Mouse (Mus musculus) macrophage (primary cell): ENCODE data around the gene Zkscan17. TPM values are rescaled to one million over a fixed set of nuclear protein-coding genes. Genes with fewer than 3 reads are reported as not detected.

Source experiments
- H3K27ac ChIP-seq: fragments of 350-480 bp; formaldehyde crosslinking; 2 replicates; pipeline ENCODE4 v1.9.0; 2021
- H3K36me3 ChIP-seq: fragments of 350-480 bp; formaldehyde crosslinking; 2 replicates; pipeline ENCODE4 v1.9.0; 2021; ENCODE audit errors: inconsistent target
- H3K4me3 ChIP-seq: fragments of 350-480 bp; formaldehyde crosslinking; 2 replicates; pipeline ENCODE4 v1.9.0; 2021; ENCODE audit errors: inconsistent target
- H3K79me2 ChIP-seq: fragments of 350-480 bp; formaldehyde crosslinking; 2 replicates; pipeline ENCODE4 v1.9.0; 2021; ENCODE audit errors: inconsistent target
- whole genome bisulfite sequencing: methylation state at CpG from one replicate; pipeline ENCODE4 v1.1.7; 2026; ENCODE audit warnings: inconsistent platforms; ENCODE audit not compliant: missing documents; 5-methylcytosine and 5-hydroxymethylcytosine counted together
- polyA plus RNA-seq: library from polyadenylated mRNA; stranded (reverse); fragments of 250-400 nt; gene quantifications from 3 replicates; pipeline ENCODE4 v1.2.4, GENCODE M21; 2018; ENCODE audit warnings: inconsistent platforms

The Zkscan17 gene
- polyA plus RNA-seq, 1 experiment from 2014 or later = 11.7 TPM

DNA sequence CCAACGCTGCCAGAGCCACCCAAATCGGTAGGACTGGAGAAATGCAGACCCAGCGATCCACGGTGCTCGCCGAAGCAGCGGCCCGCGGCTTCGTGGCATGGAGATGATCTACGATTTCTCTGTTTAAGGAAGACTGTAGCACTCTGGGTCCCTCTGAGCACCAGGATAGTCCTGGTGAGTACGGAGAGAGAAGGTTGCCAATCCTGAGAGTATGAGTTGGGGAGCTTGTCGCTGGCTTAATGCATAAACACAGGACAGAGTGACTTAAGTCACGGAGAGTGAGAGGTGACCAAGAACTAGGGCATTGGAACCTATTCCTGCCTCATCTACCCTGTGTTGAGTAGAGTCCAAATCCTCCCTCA, 19.9 kb downstream of the Zkscan17 start:
- peaks cover 20% of the 10 kb centered on the region for H3K36me3 ChIP-seq
- H3K79me2 ChIP-seq = no peaks in the 10 kb centered on the region
- H3K4me3 ChIP-seq = peak overlapping the region; percentile 41
- H3K27ac ChIP-seq = peak overlapping the region; percentile 12; the same call in 1 of the 2 replicates
- WGBS = 12% methylated on average over 14 of the region's 14 CpGs

DNA sequence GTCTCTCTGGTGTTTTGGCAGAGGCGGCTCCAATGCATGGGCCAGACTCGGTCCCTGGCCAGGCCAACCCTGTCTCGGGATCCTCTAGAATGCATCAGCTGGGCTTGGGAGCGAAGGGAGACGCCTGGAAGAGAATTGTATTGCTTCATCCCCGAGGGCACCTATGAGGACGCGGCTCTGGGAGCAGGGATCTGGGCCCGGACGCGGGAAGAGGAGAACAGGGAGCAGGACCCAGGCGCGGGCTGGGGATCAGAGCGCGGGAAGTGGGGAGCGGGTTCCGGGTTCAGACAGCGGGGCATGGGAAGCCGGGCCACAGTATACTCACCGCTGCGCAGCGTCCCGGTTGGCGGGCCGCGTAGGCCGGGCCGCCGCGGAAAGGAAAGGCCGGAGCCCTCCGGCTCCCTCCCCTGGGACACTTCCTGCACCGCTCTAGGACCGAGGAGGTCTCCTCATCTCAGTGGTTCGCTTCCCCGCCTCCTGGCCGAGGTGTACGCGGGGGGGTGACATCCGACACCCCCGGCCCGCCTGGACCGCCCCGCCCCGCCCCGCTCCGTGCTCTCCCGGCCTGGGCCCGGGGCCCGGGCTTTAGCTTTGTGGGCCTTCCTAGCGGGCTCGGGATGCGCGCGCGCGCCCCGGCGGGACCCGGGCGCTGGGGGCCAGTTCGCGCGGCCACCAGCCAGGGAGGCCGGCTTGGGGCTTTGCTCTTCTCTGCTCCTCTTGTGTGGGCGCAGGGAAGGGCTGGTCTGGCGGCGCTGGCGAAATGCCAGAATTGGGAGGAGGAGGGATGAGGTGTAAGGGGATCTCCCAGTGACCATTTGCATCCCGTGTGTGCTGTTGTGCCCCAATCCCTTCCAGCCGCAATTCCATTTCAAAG, 20.5 kb downstream of the Zkscan17 start:
- Histone ChIP-seq H3K79me2 (no peaks in the 10 kb centered on the region), H3K27ac (peak overlapping the region; percentile 60), H3K4me3 (peak overlapping the region; percentile 87), H3K36me3 (peaks cover 27% of the 10 kb centered on the region)
- 2% methylated on average over 69 of the region's 71 CpGs for WGBS

DNA sequence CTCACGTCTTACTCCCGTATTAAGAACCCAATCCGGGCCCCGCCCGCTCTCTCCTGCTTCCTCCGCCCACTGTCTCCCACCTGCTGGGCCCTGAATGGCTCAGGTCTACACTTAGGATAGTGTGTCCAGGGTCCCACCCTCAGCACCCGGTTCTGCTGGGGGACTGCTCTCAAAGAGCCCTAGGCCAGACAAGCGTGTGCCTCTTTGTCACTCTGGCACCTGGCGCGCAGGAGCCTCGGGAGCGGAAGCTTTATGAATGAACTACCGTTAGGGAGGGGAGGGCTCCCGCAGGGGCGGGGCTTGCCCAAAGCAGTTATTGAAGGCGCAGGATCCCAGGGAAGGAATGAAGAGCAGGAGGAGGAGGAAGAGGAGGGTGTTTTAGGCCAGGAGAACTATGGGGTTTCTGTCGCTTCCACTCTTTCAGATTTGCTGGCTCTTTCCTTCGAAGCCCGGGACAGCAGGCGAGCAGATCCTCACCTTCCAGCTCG, 21.2 kb downstream of the Zkscan17 start:
- no peaks in the 10 kb centered on the region for H3K79me2 ChIP-seq

DNA sequence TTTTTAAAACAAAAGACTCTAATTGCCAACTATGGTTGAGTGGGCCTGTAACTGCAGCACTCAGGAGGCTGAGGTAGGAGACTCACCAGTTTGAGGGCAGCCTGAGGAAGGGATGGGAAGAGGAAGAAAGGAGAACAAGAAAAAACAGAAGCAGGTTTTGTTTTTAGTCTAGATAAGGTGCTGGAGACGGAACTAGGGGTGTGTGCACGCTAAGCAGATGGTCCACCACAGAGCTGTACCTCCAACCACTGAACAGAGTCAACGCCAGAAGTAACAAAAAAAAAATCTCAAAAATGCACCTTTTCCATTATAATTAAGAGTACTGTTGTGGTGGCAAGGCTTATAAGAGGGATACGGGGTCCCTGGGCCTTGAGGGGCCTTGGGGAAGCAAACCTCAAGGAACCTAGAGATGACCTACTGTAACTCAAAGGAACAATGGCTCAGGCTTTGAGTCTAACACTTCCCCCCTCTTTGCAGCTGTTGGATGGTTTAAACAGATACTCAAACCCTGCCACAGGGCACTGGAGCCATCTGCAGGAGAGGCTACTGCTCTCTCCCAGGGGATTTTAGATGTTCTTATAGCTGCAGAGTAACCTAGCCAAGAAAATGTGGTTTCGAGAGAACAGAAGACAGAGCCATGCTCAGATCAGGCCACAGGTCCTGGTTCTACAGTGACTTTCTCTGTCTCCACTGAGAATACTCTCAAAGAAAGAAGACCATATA, 24.4 kb downstream of the Zkscan17 start:
- WGBS = 86% methylated on average over 5 of the region's 5 CpGs
- H3K79me2 ChIP-seq = no peaks in the 10 kb centered on the region
- no peak overlapping the region for H3K27ac ChIP-seq
- no peak overlapping the region for H3K4me3 ChIP-seq
- H3K36me3 ChIP-seq = peaks cover 61% of the 10 kb centered on the region

More for the DNA sequence above, 21.2 kb downstream of the Zkscan17 start:
- H3K4me3 ChIP-seq = peak overlapping the region; percentile 87
- peaks cover 33% of the 10 kb centered on the region for H3K36me3 ChIP-seq
- H3K27ac ChIP-seq = peak overlapping the region; percentile 60
- 6% methylated on average over 21 of the region's 21 CpGs for WGBS

DNA sequence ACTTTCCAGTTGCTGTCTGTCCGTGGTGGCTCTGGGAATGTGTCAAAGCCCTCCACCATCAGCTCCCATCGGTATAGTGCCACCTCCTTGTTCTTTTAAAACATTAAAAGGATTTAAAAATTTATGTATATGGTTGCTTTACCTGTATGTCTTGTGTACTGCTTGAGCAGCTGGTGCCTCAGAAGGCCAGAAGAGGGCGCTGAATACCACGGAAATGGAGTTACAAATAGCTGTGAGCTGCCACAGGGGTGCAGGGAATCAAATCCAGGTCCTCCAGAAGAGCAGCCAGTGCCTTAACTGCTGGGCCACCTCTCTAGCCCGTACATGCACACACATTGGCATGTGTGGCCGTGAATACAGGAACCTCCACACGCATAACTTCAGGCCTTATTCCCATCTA, 28.8 kb downstream of the Zkscan17 start:
- Histone ChIP-seq H3K27ac (peak overlapping the region; percentile 51), H3K79me2 (no peaks in the 10 kb centered on the region), H3K4me3 (no peak overlapping the region), H3K36me3 (peaks cover 68% of the 10 kb centered on the region)
- 92% methylated on average over 7 of the region's 7 CpGs for WGBS

DNA sequence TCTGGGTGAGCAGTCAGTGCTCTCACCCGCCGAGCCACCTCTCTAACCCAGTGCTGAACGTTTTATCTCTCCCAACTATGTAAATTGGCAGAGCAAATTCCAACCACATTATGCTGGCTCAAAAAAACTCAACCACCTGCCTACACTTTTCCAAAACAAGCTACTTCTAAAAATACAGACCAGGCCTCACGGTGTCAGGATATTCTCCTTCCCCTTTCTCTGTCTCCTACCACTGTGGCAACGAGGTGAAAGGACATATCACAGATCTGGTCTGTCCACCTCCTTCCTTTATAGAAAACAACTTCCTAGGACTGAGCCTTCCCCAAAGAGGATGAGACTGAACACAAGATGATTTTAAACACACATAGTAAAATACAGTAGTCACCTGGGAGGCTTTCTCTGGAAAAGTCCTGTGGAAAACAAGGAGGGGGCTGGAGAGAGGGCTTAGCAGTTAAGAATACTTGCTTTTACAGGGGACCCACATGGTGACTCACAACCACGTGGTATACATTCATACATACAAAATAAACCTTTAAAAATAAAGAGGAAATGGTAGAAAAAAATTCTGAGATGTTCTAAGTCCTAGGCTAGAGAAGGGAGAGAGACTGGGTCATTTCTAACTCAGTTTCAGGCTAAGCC, 29.8 kb downstream of the Zkscan17 start:
- peaks cover 68% of the 10 kb centered on the region for H3K36me3 ChIP-seq
- H3K4me3 ChIP-seq = no peak overlapping the region
- no peaks in the 10 kb centered on the region for H3K79me2 ChIP-seq
- 62% methylated on average over 5 of the region's 6 CpGs for whole genome bisulfite sequencing
- H3K27ac ChIP-seq = peak overlapping the region; percentile 51

DNA sequence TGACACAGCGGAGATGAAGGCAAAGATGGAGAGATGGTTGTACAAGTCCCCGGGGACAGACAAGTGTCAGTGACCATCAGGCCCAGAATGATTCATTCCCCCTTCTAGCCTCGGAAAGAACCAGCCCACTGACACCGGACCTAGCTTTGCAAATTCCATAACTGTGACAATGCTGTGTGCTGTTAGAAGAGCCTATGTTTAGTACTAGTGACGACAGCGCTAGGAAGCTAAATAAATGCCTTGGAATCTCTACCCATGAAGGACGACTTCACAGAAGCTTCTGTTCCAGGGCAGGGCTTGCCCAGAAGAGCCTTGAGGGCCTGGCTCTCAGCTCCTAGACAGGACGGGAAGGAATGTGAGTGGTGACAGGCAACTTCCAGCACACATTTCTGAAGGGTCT, 40.3 kb downstream of the Zkscan17 start:
- Histone ChIP-seq H3K36me3 (peaks cover 27% of the 10 kb centered on the region), H3K27ac (no peak overlapping the region), H3K79me2 (no peaks in the 10 kb centered on the region), H3K4me3 (no peak overlapping the region)
- WGBS = 91% methylated on average over 8 of the region's 8 CpGs

DNA sequence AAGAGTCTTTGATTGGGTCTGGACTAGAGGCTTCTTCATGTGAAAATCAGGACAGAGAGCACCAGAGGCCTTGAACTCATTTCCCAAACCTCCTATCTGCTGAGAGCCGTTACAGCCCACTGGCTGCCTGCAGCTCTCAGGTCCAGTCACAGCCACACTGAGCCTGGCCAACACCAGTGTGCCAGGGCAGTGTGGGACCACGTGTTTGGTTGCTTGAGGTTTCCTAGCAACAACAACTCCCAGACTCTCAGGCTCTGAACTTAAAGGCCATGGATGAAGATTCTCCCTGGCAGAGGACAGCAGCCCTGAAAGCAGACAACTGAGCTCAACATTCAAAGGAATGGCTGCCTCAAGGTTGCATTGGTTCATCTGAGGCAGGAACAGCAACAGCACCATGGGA, 40.9 kb downstream of the Zkscan17 start:
- Histone ChIP-seq H3K79me2 (no peaks in the 10 kb centered on the region), H3K4me3 (no peak overlapping the region), H3K36me3 (peaks cover 21% of the 10 kb centered on the region), H3K27ac (no peak overlapping the region)
- 72% methylated on average over 2 of the region's 2 CpGs for WGBS

DNA sequence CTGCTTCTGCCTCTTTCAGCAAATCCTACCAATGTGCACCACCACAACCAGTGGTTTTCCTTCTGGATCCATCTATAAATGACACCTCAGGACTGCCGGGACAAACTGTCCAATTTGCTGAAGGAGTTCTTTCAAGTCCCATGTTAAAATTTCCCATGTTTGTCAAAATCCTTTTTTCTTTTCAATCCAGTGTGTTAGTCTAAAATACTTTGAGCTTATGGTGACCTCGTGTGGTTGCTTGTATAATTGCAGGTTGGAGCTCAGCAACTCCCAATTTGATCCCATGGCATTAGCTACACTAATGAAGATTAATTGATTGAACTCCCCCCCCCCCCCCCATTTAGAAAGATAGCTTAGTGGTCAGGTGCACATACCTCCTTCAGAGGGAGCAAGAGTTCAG, 43.3 kb downstream of the Zkscan17 start:
- peaks cover 16% of the 10 kb centered on the region for H3K36me3 ChIP-seq
- whole genome bisulfite sequencing = 17% methylated on average over 2 of the region's 2 CpGs
- H3K27ac ChIP-seq = no peak overlapping the region

DNA sequence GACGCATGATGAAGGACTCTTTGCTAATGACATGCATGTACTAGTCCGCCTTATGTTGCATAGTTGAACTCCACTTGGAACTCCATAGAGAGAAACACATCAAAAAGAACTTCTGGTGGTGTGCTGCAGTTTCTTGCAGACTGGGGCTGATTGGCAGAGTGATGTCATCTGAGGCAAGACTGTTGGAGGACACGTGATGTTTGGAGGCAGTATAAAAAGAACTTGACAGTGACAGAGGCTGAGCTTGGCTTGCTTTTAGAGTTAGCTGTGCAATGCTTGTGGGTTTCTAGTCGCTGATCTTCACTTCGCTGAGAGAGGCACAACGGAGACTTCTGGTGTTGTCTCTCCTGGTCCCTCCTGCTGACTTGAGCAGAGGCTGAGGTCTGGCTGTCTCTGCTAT, 49.3 kb downstream of the Zkscan17 start:
- no peak overlapping the region for H3K4me3 ChIP-seq
- no peaks in the 10 kb centered on the region for H3K79me2 ChIP-seq
- WGBS = 70% methylated on average over 6 of the region's 6 CpGs
- H3K27ac ChIP-seq = no peak overlapping the region
- no peaks in the 10 kb centered on the region for H3K36me3 ChIP-seq

More for the DNA sequence above, 43.3 kb downstream of the Zkscan17 start:
- no peak overlapping the region for H3K4me3 ChIP-seq
- H3K79me2 ChIP-seq = no peaks in the 10 kb centered on the region

DNA sequence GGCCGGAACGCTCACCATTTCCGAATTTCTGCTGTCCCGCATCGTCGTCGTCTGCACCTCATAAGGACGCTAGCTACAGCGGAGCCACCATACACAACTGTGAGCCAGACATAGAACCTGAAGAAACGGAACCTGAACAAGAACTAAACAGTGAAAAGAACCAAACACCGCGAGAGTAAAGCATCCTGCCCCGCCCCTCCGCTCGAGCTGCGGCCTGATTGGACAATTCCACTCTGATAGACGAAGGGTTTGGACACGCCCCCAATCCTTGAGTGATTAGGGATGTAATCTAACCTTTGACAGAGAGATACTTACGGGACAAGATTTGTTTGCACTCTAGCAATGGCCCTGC, 54.2 kb downstream of the Zkscan17 start, which contains the start of gene Zfp867:
Zfp867 (minus strand) TSS at position 149 of the 352 bp plus-strand sequence.
- no peak within 1 kb of the TSS for H3K27ac ChIP-seq
- no peaks in the 10 kb centered on the region for H3K36me3 ChIP-seq
- no peaks in the 10 kb centered on the region for H3K79me2 ChIP-seq
- WGBS = 2% methylated on average over 19 of the region's 19 CpGs
- H3K4me3 ChIP-seq = peak within 1 kb of the TSS; percentile 69

DNA sequence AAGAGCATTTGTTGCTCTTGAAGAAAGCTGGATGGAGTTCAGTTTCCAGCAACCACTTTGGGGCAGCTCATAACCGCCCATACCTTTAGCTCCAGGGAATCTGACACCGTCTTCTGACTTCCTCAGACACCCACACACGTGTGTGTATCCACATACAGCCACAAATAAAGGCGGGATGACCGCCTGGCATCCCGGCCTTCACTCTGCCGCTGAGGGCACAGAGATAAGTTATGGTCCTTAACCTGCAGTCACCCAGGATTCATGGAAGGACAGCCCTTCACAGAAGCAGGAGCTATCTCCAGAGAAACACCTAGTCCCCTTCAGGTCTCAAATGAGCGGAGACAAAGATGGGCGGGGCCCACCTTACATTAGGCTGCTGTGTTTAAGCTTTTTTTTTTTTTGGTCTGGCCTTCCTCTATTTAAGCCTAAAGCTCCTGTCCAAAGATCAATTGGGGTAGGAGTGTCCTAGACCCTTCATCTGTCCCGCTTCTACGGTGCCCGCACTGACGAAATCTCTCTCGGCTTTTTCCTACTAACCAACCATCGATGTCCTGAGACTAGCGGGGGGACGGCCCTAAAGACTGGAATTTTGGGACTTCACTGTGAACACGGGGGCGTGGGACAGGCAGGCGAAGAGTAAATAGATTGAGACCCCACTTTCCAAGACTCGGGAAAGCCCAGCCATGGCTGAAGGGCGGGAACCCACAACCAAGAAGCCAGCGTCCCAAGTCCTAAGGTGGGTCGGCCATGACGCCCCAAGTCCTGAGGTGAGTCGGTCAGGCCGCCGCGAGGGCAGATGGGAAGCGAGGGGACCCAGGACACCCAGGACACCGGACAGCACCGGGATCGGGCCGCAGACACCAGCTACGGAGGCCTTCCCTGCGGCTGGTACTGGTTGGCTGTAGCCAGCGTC, 54.9 kb downstream of the Zkscan17 start:
- 13% methylated on average over 36 of the region's 37 CpGs for WGBS
- Histone ChIP-seq H3K27ac (no peak overlapping the region), H3K4me3 (peak overlapping the region; percentile 69)

DNA sequence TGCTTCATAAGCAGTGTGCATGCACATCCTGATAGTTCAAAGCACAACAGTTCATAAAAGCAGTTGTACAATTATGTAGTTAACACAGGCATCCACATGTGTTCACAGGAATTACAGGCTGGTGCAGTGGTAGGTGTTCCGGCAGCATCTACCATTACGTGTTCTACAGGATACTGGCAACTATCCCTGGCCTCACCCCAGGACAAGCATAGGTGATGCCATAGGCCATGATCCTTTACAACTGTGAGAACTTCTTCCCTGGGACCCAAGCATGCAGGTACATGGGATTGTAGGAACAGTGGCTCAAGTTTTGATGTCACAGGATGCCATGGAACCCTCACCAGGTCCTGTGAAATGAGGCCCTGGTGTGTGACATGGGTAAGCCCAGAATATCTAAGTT, 66.1 kb downstream of the Zkscan17 start:
- Histone ChIP-seq H3K27ac (no peak overlapping the region), H3K4me3 (no peak overlapping the region), H3K79me2 (no peaks in the 10 kb centered on the region), H3K36me3 (peaks cover 41% of the 10 kb centered on the region)
- WGBS = 96% methylated on average over 2 of the region's 2 CpGs

More for the DNA sequence above, 54.9 kb downstream of the Zkscan17 start:
- H3K36me3 ChIP-seq = no peaks in the 10 kb centered on the region
- no peaks in the 10 kb centered on the region for H3K79me2 ChIP-seq

DNA sequence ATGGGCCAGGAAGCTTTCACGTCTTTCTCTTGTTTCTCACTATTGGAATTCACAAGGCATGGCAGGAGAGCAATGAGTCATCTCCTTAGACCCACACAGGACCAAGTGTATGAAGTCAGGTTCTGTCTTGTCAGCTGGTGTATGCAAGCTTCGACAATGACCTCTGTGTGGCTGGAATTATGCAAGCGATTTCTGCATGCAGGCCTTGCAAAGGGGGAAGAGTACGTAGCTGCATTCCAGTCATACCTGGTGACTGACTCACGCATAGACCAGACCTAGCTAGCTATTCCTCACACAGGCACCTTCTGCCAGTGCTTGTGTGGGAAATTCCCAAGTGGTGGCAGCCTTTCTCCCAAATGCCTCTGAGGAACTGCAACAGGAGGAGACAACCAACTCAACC, 67.6 kb downstream of the Zkscan17 start:
- Histone ChIP-seq H3K27ac (no peak overlapping the region), H3K79me2 (no peaks in the 10 kb centered on the region), H3K36me3 (peaks cover 40% of the 10 kb centered on the region), H3K4me3 (no peak overlapping the region)
- WGBS = 73% methylated on average over 5 of the region's 5 CpGs
